Mouse (Mus musculus): Measurements from ENCODE around the gene Efs. TPM values are rescaled to one million over a fixed set of nuclear protein-coding genes. Genes with fewer than 3 reads are reported as not detected.
"Not testable (repeated sequence)": the region's sequence is repeated elsewhere in the genome, so short reads cannot be mapped to it uniquely, and the experiment has no call there.

The Efs gene
- polyA plus RNA-seq, 1 experiment: 3.5 TPM

GRCm38 (mm10) chr14:54951587-54951986 lies 25.7 kb upstream of the Efs start:
- 87% methylated on average over 6 of the region's 6 CpGs for WGBS

GRCm38 (mm10) chr14:54950493-54950892 lies 24.6 kb upstream of the Efs start:
- 52% methylated on average over 12 of the region's 12 CpGs for WGBS
- DNase-seq (ENCODE audit: low read depth, low spot score): no peak

More at GRCm38 (mm10) chr14:54951587-54951986, 25.7 kb upstream of the Efs start:
- no peak for DNase-seq (ENCODE audit: low read depth, low spot score)

- WGBS: 81% methylated on average over 9 of the region's 9 CpGs
- DNase-seq (ENCODE audit: low read depth, low spot score): no peak
These were observed 22.9 kb upstream of the Efs start for GRCm38 (mm10) chr14:54948781-54949180.

DNA sequence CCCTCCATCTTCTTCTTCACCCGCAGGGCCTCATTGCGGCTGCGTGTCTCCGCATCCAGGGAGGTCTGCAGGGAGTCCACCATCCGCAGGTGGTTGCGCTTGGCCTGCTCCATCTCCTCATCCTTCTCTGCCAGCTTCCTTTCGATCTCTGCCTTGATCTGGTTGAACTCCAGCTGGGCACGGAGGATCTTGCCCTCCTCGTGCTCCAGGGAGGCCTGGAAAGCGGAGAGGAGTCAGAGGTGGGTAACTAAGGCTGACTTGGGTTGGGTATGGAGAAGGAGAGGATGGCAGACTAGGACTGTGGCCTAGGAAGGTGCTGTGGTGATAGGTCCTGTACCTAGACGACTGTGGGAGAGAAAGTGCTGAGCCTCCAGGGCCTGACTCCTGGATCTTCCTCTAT lies 21.1 kb upstream of the Efs start:
- DNase-seq (ENCODE audit: low read depth, low spot score): not testable (repeated sequence)
- 84% methylated on average over 11 of the region's 11 CpGs for WGBS

DNA sequence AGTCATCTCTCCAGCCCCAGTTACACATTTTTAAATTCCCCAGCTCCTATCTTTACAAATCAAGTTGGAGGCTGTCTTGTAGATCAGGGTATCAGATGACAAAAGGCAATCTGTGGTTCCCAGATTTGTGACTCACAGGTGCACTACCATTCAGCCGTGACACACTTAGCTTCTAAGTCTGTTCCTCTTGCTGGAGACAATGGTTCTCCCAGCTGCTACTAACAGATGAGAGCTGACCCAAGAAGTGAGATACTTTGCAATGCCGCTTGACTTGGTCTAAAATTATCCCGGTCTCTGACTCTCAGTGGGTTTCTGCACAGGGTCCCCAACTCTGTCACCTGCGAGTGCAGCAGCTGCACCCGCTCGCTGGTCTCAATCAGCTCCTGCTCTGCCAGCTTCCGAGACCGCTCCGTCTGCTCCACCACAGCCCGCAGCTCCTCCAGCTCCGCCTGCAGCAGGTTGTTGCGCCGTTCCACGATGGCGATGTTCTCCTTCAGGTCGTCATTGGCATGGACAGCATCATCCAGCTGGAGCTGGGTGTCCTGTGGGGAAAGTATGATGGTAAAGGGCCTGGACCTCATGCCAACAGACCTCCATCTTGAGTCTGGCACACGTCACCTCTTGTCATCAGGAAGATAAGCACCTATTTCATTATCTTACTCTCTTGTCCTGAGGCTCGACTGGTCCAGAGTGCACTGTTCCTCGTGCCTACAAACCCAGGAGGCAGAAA lies 20.2 kb upstream of the Efs start:
- 72% methylated on average over 19 of the region's 19 CpGs for WGBS
- no peak for DNase-seq (ENCODE audit: low read depth, low spot score)

GRCm38 (mm10) chr14:54944939-54945338 lies 19.0 kb upstream of the Efs start:
- 64% methylated on average over 2 of the region's 2 CpGs for WGBS
- DNase-seq (ENCODE audit: low read depth, low spot score): no peak

DNA sequence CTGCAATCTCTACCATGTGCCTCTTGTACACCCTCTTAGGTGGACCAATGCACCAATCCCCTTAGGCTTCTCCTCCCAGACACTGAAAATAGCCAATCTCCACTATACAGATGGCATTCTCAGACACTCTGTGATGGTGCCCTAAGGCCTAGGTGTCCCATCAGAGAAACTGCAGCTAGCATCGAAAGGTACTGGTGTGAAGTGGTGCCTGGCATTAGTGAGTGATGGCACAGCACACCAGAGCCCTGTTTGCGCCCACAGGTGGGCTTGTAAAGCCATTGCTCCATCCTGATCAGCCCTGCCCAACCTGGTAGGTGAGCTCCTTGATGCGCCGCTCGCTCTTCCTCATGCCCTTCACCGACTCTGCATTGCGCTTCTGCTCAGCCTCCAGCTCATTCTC lies 18.0 kb upstream of the Efs start:
- no peak for DNase-seq (ENCODE audit: low read depth, low spot score)
- WGBS: 93% methylated on average over 7 of the region's 7 CpGs

DNA sequence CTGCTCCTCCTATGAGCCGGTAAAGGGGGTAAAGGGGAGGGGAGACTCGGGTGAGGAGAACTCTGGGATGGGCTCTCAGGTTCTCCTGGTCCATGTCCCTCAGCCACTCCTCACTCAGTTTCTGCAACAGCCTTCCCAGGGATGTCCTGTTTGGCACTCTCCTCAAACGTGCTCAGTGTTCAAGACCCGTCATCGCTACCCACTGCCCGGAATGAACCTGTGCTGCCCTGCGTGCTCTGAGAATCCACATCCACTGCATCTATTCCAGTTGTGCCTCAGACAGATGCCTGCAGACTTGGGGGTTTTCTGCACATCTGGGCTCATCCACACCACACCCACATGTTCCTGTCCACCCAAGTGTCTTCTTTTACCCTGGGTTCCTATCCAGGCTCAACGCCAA lies 16.6 kb upstream of the Efs start:
- DNase-seq (ENCODE audit: low read depth, low spot score): no peak
- 80% methylated on average over 8 of the region's 8 CpGs for WGBS

- WGBS: 42% methylated on average over 13 of the region's 13 CpGs
- DNase-seq (ENCODE audit: low read depth, low spot score): no peak
These were observed 15.4 kb upstream of the Efs start for GRCm38 (mm10) chr14:54941024-54941978.

GRCm38 (mm10) chr14:54940176-54940530 lies 14.2 kb upstream of the Efs start:
- DNase-seq (ENCODE audit: low read depth, low spot score): no peak
- 76% methylated on average over 3 of the region's 3 CpGs for WGBS

- WGBS: 52% methylated on average over 12 of the region's 12 CpGs
- peak; percentile 46 for DNase-seq (ENCODE audit: low read depth, low spot score)
These were observed 13.7 kb upstream of the Efs start for GRCm38 (mm10) chr14:54939434-54940175.

DNA sequence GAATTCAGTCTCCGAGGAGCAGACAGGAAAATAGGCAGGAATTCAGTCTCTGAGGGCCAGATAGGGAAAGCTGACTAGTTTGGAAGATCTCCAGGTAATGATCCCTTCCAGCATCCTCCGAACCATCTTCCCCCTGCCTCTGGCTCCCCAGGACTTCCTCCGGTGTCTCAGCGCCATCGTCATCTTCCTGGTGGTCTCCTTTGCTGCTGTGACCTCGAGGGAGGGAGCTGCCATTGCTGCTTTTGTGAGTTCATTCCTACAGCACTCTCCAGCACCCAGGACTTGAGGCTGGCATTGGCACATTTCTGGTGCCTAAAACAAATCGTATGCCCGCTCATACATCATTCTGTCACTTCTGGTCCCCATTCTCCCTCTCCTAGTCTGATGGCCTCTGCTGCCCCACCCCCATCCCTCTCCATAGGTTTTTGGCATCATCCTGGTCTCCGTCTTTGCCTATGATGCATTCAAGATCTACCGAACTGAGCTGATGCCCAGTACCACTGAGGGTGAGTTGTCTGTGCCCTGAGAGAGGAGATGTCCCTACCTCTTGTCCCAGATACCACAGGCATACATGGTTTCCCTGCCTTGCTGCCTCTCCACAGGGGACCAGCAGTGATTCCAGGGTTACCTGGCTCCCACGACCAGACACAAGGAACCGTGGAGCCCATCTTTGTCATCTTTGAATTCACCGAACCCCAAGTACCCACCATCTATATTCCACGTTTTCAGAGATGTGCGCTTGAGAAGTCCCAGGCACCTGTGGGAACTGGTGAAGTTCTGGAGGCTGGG lies 12.7 kb upstream of the Efs start:
- 85% methylated on average over 15 of the region's 15 CpGs for WGBS
- no peak for DNase-seq (ENCODE audit: low read depth, low spot score)

DNA sequence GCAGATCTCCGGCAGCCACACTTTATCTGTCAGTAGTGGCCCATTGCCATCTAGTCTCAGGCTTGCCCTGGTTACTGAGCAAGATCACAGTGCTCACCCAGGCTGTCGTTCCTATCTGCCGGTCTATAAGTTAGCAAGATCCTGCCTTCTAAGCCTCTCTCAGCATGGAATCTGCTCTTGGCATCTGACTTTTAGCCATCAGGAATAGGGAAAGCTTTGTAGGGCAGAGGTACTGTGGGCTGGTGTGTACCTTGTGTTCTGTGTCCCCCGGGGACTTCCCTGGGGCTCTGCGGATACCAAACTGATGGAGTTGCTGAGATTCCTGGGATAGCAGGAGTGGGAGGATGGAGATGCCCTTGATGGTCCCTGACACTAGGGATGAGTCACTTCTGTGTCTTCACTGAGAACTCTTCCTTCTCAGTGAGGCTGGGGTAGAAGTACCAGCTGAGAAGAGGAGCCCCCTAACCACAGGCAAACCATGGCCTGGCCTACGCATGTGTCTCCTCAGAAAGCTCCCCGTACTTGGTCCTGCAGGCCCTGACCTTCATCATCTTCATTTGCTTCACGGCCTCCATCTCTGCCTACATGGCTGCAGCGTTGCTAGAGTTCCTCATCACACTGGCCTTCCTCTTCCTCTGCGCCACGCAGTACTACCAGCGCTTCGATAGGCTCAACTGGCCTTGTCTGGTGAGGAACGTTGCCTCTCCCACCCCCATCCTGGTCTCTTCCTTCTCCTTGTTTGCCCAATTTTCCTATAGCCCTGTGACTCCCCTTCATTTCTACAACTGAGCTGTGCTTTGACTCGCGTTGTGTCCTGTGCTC lies 11.6 kb upstream of the Efs start:
- 86% methylated on average over 16 of the region's 16 CpGs for WGBS
- DNase-seq (ENCODE audit: low read depth, low spot score): no peak

- WGBS: 66% methylated on average over 6 of the region's 6 CpGs
- DNase-seq (ENCODE audit: low read depth, low spot score): no peak
These were observed 10.9 kb upstream of the Efs start for GRCm38 (mm10) chr14:54936831-54937160.

DNA sequence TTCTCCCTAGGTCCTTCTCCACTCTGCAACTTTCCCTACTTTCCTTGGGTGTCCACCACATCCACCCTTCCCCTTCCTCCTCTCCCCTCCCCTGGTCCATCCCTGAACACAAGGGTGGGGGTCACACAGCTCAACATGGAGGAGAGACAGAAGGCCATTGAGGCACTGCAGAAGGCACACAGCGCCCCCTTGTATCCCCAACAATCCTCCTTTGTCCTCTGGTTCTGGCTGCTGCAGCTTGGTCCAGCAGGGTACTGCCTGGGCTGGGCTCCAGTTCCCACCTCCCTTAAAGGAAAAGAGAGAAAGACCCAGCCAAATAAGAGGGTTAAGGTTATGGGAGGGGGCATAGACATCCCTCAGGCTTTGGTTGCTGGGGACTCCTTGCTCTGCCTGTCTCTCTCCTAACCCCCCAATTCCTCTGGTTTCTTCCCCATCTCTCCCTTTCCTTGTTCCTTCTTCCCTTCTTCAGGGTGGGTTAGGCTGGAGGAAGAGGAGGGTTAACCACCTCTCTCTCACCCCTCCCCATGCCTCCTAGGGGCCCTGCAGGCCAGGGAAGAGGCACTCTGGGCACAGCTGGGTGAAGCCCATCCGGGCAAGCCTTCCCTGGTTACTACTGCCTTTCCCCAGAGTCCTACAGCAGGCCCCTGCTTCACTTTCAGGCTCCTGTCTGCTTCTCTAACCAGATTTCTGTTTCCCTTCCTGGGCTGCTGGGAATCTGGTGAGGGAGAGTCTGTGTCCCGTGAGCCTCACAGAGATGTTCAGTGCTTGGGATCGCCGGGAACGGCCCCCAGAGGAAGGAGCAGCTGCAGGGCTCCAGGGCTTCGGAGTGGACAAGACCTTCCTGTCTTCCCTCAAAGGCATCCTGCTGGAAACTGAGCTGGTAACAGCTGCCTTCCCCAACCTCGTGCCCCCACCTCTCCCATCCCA lies 10.2 kb upstream of the Efs start, which contains the start of gene Cmtm5:
TSS of gene Cmtm5 (plus strand) at position 358 of the 927 bp plus-strand sequence.
- WGBS: 49% methylated on average over 8 of the region's 8 CpGs
- no peak for DNase-seq (ENCODE audit: low read depth, low spot score)

DNA sequence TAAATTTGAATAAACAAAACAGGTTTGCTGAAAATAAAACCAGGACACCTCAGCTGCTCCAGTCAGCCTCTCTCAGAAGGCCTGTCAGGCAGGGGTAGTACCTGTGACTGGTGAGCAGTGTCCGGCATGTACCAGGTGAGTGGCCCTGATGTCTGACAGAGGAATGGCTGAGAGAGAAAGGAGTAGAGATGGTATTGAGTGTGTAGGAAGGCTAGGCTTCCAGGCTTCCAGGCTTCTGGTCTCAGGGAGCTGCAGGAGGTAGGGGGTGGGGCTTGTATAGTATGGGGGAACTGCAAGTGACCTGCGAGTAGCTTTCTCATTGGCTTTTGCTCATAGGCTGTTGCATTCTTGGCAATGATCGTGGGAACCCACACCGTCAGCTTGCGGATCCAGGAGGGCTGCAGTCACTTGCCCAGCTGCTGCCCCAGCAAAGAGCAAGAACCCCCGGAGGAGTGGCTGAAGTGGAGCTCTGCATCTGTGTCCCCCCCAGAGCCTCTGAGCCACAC lies 6.8 kb upstream of the Efs start, which contains the start of gene Il25:
TSS of gene Il25 (plus strand) at position 51 of the 506 bp plus-strand sequence.
- no peak for DNase-seq (ENCODE audit: low read depth, low spot score)
- WGBS: 44% methylated on average over 6 of the region's 6 CpGs

DNA sequence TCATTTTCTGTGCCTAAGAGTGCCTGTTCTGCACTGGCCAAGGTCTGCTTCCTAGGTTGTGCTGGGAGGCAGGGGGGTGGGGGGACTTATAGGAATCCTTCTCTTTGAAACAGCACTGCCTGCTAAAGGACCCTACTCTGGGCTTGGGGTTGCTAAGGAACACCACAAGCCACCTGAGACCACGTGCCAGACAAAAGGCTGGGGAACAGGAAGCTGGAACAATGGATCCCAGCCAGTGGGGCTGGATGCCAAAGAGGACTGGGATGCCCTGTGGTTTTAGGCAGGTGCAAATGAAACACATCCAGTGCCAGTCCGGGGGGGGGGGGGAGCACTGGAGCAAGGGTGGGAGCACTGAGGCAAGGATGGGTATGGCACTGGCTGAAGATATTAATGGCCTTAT lies 4.5 kb upstream of the Efs start:
- DNase-seq (ENCODE audit: low read depth, low spot score): no peak
- 14% methylated on average over 2 of the region's 2 CpGs for WGBS
